Mouse (Mus musculus) bone marrow, adult 2 months (tissue): Measurements from ENCODE around the gene Gm49027.
A peak's percentile ranks its signal among the peaks of the same experiment; 100 is the strongest.

Experiments
- CTCF ChIP-seq: fragments of 200-500 bp; IDR thresholded peaks from 2 replicates; pipeline ENCODE4 v1.5.1; 2011; ENCODE audit warnings: low read length, control low read depth; ENCODE audit not compliant: control insufficient read depth, insufficient read depth
- POLR2A ChIP-seq: fragments of 200-500 bp; IDR thresholded peaks from 2 replicates; pipeline ENCODE4 v1.6.1; 2011; ENCODE audit warnings: low read depth, mild to moderate bottlenecking, control low read depth, low read length, borderline replicate concordance; ENCODE audit not compliant: control insufficient read depth

DNA sequence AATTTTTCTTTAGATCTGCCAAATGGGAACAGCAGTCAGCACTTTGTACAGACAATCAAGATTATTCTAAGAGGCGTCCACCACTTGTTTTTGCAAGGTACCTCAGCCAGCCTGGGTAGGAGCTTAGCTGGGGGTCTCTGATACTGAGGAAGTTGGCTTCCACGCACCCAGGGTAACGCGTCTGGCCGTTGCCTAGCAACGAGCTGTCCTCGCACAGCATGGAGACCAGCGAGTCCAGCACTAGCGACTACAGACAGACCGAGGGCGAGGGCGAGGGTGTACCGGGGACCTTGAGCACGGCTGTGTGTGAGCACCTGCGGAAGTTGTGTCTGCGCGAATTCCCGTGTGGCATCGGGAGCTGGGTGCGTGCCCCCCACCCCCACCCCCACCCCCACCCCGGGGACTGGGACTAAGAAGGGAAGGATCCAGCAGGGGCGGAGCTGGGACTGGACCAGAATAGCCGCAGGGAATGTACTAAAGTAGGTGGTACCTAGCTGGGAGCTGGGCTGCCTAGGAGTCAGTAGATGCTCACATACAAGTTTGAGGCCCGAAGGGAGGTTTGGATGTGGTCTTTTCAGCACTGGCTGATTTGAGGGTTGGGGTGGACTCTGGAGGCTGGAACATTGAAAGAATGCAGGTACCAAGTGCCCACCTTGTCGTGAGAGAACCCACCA lies 36.0 kb downstream of the Gm49027 start, which contains the start of the genes Lrrc43 and Il31:
- no peak for TF ChIP-seq CTCF
- 0 out of 2 replicates have a peak, but pooled peaks have one; percentile 17 for TF ChIP-seq POLR2A
